Mouse (Mus musculus) G1E (cell line): ENCODE measurements around the gene Gm44596. TPM values are rescaled to one million over a fixed set of nuclear protein-coding genes. Genes with fewer than 3 reads are reported as not detected.

Experiments used
- ATAC-seq: 2 replicates; pipeline ENCODE4 v1.8.0; 2016; ENCODE audit warnings: mild to moderate bottlenecking; ENCODE audit not compliant: insufficient number of reproducible peaks, poor library complexity, low FRiP score, severe bottlenecking; ENCODE audit errors: extremely low read depth
- DNase-seq: peaks from one replicate; pipeline ENCODE4 v3.0.0; 2012; ENCODE audit warnings: low spot score
- H3K27me3 ChIP-seq: 2 replicates; pipeline ENCODE4 v1.6.1; 2012; ENCODE audit warnings: mild to moderate bottlenecking, low read length, inconsistent platforms; ENCODE audit not compliant: insufficient read depth
- H3K36me3 ChIP-seq: replicated peaks from 2 replicates; pipeline ENCODE3; 2012; ENCODE audit warnings: mild to moderate bottlenecking, inconsistent platforms
- H3K4me1 ChIP-seq: 2 replicates; pipeline ENCODE4 v1.6.1; 2012; ENCODE audit warnings: low read depth, low read length, inconsistent platforms, mixed read lengths; ENCODE audit not compliant: insufficient read depth
- H3K4me3 ChIP-seq: 2 replicates; pipeline ENCODE4 v1.5.1; 2012; ENCODE audit warnings: low read depth, mild to moderate bottlenecking, inconsistent platforms, low read length, moderate library complexity, mixed read lengths
- H3K9me3 ChIP-seq: replicated peaks from 2 replicates; pipeline ENCODE4 v1.6.1; 2012; ENCODE audit warnings: inconsistent platforms
- CTCF ChIP-seq: IDR thresholded peaks from 2 replicates; pipeline ENCODE4 v1.5.1; 2012; ENCODE audit warnings: low read depth, low read length, inconsistent platforms, mixed read lengths
- GATA1 ChIP-seq: IDR thresholded peaks from 2 replicates; pipeline ENCODE4 v1.6.1; 2012; ENCODE audit warnings: borderline replicate concordance, low read length, inconsistent platforms, mixed read lengths
- GATA2 ChIP-seq: IDR thresholded peaks from 2 replicates; pipeline ENCODE4 v1.6.1; 2012; ENCODE audit warnings: low read depth, low read length, inconsistent platforms, borderline replicate concordance
- POLR2AphosphoS5 ChIP-seq: IDR thresholded peaks from 2 replicates; pipeline ENCODE4 v1.6.1; 2012; ENCODE audit warnings: low read depth, low read length, inconsistent platforms; ENCODE audit not compliant: insufficient replicate concordance
- TAL1 ChIP-seq: conservative IDR thresholded peaks from 2 replicates; pipeline ENCODE4 v1.6.1; 2012; ENCODE audit warnings: low read depth, low read length, inconsistent platforms, mixed read lengths
- polyA plus RNA-seq: library from polyadenylated mRNA; stranded (reverse); fragments of >175 nt; gene quantifications from 2 replicates; pipeline ENCODE4 v1.2.3, GENCODE M21; 2012
- total RNA-seq, 2 experiments: library from RNA; stranded (forward) in 1 of 2; stranded (reverse) in 1 of 2; fragments of 200-1000 nt in 1 of 2; fragments of >200 nt in 1 of 2; fragmentation: Nextera tagmentation in 1 of 2; gene quantifications; 2 replicates each; pipeline ENCODE4 v1.2.3; 2014 to 2017

The Gm44596 gene
- total and polyA plus RNA-seq, 3 experiments = not detected

DNA sequence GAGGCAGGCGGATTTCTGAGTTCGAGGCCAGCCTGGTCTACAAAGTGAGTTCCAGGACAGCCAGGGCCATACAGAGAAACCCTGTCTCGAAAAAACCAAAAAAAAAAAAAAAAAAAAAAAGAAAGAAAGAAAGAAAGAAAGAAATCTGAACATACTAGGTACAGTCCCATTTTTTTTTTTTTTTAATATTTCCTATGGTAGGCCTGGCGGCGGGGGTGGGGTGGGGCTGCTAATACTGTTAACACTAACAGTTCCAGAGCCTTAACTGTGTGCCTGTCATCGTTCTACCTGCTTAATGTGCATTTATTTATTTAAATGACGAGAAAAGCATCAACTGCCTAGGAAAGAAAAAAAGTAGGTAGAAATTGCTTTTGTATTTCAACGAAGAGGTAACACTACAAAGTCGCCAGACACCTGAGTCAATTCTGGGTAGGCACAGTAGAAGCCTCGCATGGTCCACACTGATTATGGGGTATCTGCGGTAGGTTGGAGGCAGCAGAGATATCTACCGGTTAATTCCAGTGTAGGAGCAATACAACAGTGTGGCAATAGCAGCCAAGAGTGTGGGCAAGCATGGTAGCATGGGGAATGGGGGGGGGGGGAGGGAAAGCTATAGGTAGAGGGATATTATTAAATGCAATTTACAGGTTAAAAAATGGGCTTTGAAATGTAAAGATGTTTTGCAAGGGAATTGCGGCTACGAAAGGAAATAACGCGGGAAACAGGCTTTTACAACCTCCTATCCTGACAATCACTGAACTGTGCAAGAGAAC is 48.4 kb downstream of the Gm44596 start:
- no peaks in the 10 kb centered on the region for H3K9me3 ChIP-seq
- peak overlapping the region; percentile 79 for H3K4me3 ChIP-seq
- DNase-seq = no peak
- H3K27me3 ChIP-seq = no peaks in the 10 kb centered on the region
- no peak for TF ChIP-seq GATA1
- TF ChIP-seq POLR2AphosphoS5 = no peak
- TF ChIP-seq GATA2 = no peak
- no peak for TF ChIP-seq TAL1
- no peak for TF ChIP-seq CTCF
- peaks cover 25% of the 10 kb centered on the region; the same call in 1 of the 2 replicates for H3K4me1 ChIP-seq
- H3K36me3 ChIP-seq = peaks cover 47% of the 10 kb centered on the region
- no peak for ATAC-seq

DNA sequence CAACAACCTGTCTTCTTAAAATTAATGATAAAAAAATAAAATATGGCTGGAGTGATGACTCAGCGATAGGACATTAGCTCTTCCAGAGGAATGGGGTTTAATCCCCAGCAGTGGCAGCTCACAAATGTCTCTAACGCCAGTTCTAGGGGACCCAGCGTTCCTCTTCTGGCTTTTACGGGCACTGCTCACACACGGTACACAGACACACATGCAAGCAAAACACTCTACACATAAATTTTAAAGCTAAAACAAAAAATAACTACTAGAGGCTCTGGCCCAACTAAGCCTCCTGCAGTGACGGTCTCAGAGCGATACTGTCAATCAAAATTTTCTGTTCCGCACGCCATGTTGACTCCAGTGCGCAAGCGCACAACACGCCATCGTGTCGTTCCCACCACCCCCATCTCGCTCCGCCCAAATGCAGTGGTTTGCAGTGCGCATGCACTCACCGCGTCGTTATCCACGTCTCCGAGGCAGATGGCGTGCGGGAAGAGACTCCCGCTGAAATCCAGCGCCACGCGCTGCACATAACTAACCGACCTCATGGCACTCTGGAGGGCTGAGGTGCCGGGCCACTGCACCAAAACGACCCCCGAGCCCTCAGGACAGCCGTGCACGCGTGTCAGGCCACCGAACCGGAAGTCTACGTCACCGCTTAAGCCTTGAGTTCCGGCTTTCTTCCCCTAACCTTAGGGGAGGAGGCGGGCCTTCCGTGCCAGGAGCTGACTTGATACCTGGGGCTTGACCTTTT is 49.1 kb downstream of the Gm44596 start, which contains the start of gene Itfg2:
TSS of gene Itfg2 (minus strand) at position 663 of the 751 bp plus-strand sequence.
- DNase-seq (peak; percentile 91), ATAC-seq (peak; percentile 80)
- H3K9me3 ChIP-seq = no peaks in the 10 kb centered on the region
- TF ChIP-seq GATA2 (no peak), TAL1 (no peak), CTCF (no peak), GATA1 (no peak), POLR2AphosphoS5 (peak; percentile 69; the same call in 1 of the 2 replicates)
- peaks cover 25% of the 10 kb centered on the region; the same call in 1 of the 2 replicates for H3K4me1 ChIP-seq
- H3K36me3 ChIP-seq = peaks cover 55% of the 10 kb centered on the region
- H3K4me3 ChIP-seq = peak within 1 kb of the TSS; percentile 79
- H3K27me3 ChIP-seq = no peaks in the 10 kb centered on the region

DNA sequence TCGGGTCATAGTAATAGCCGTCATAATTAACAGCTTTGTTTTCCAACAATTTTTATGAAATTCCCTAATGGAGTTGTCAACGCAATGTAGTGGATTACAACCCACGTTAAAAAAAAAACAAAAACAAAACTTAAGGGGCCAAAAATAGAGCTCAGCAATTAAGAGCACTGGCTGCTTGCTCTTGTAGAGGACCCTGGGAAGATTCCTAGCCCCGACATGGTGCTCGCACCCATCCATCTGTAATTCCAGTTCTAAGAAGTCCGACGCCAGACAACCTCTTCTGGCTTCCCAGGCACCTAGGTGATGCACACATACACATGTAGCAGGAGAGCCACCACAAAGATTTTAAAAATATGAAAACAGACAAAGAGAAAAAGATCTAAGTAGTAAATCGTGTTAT is 49.7 kb downstream of the Gm44596 start:
- DNase-seq (no peak), ATAC-seq (no peak)
- Histone ChIP-seq H3K9me3 (no peaks in the 10 kb centered on the region), H3K4me1 (peaks cover 29% of the 10 kb centered on the region), H3K4me3 (peak overlapping the region; percentile 79; the same call in 1 of the 2 replicates), H3K36me3 (peaks cover 56% of the 10 kb centered on the region), H3K27me3 (no peaks in the 10 kb centered on the region)
- TF ChIP-seq TAL1 = no peak
- no peak for TF ChIP-seq GATA1
- TF ChIP-seq GATA2 = no peak
- no peak for TF ChIP-seq CTCF
- TF ChIP-seq POLR2AphosphoS5 = no peak

DNA sequence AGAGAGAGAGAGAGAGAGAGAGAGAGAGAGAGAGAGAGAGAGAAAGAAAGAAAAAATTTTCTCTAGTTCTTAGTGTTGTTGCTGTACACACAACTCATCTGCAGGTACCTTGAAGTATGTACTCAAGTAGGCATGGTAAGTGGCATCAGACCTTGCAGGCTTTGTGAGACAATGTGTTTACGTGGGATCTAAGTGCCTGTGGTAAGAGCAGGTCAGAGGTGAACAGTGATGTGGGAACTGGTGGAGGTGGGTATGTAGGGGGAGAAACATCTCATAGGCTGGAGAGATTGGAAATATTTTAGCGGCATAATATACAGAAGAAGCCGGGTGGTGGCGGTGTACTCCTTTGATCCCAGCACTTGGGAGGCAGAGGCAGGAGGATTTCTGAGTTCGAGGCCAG is 52.3 kb downstream of the Gm44596 start:
- no peaks in the 10 kb centered on the region for H3K27me3 ChIP-seq
- peaks cover 25% of the 10 kb centered on the region for H3K4me1 ChIP-seq
- no peaks in the 10 kb centered on the region for H3K9me3 ChIP-seq
- no peak overlapping the region for H3K4me3 ChIP-seq
- no peak for TF ChIP-seq GATA1
- TF ChIP-seq POLR2AphosphoS5 = no peak
- no peak for TF ChIP-seq CTCF
- DNase-seq (no peak), ATAC-seq (no peak)
- H3K36me3 ChIP-seq = peaks cover 67% of the 10 kb centered on the region

DNA sequence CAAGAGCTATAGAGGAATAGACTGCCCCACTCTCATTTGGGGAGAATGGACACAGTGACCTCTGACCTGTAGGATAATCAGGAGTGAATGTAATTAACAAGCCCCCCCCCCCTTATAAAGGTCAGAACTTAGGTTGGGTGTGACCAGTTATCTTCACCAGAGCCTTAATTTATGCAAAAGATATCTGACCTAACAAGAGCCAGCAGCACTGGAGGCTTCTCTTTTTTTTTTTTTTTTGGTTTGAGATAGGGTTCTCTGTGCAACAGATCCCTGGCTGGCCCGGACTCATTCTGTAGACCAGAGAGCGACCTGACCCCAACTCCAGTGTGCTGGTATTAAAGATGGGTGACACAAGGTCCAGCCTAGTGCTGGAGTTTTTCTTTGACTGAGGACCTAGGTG is 54.0 kb downstream of the Gm44596 start:
- TF ChIP-seq GATA1 = no peak
- no peak for TF ChIP-seq TAL1
- TF ChIP-seq GATA2 = no peak
- TF ChIP-seq POLR2AphosphoS5 = no peak
- H3K27me3 ChIP-seq = no peaks in the 10 kb centered on the region; the same call in 1 of the 2 replicates
- H3K4me3 ChIP-seq = no peak overlapping the region
- no peaks in the 10 kb centered on the region for H3K9me3 ChIP-seq
- peaks cover 36% of the 10 kb centered on the region for H3K4me1 ChIP-seq
- no peak for DNase-seq
- H3K36me3 ChIP-seq = peaks cover 85% of the 10 kb centered on the region
- no peak for ATAC-seq

DNA sequence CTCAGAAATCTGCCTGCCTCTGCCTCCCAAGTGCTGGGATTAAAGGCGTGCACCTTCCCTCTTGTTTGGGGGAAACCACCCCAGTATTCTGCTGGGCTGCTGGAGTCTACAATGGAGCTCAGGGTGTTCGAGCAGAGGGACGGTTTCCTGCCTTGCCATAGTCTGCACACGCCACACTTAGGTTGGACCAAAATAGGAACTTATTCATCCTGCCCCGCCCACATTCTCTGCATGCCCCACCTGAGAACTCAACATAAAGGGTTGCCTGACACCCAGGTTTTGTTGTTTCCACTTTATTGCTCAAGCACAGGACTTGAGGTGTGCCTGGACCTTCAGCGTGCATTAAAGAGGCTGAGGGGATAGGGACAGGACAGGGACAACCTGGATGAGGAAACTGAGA is 54.5 kb downstream of the Gm44596 start:
- Histone ChIP-seq H3K27me3 (no peaks in the 10 kb centered on the region; the same call in 1 of the 2 replicates), H3K4me1 (peaks cover 38% of the 10 kb centered on the region), H3K4me3 (no peak overlapping the region), H3K9me3 (no peaks in the 10 kb centered on the region), H3K36me3 (peaks cover 90% of the 10 kb centered on the region)
- DNase-seq (no peak), ATAC-seq (no peak)
- TF ChIP-seq GATA2 (no peak), POLR2AphosphoS5 (no peak), TAL1 (no peak), GATA1 (no peak)
